Mouse (Mus musculus): ENCODE measurements at regions not wholly inside any gene's neighbourhood (a gene's known extent, or its start where the extent isn't known, plus 50 kb on each side); places are given as distances from the start of the nearest gene placed in this dataset.

- H3K36me3 ChIP-seq (ENCODE audit: control insufficient read depth, insufficient read depth, low read length) = no peaks in the 10 kb centered on the region
- H3K9ac ChIP-seq (ENCODE audit: low read depth, low read length) = no peak overlapping the region
- ATAC-seq (replicated peaks; ENCODE audit: low FRiP score) = no peak
- DNase-seq (ENCODE audit: low spot score) = no peak
- H3K4me2 ChIP-seq = no peak overlapping the region
- no peak overlapping the region for H3K27ac ChIP-seq (ENCODE audit: low read depth, low read length)
- no peaks in the 10 kb centered on the region for H3K9me3 ChIP-seq (ENCODE audit: control insufficient read depth, low read length)
- no peaks in the 10 kb centered on the region for H3K4me1 ChIP-seq (replicated peaks; ENCODE audit: control insufficient read depth, insufficient read depth, low read length)
- 74% methylated on average over 7 of the region's 7 CpGs for WGBS
- H3K4me3 ChIP-seq (ENCODE audit: low read depth, low read length) = no peak overlapping the region
- H3K27me3 ChIP-seq (replicated peaks; ENCODE audit: control insufficient read depth, insufficient read depth, low read length) = no peaks in the 10 kb centered on the region
Measured at GRCm38 (mm10) chr12:70523379-70523778, 70.5 kb downstream of the Tmx1 start.

GRCm38 (mm10) chr12:70524703-70525102, 71.8 kb downstream of the Tmx1 start:
- WGBS = 66% methylated on average over 4 of the region's 4 CpGs
- no peaks in the 10 kb centered on the region for H3K9me3 ChIP-seq (ENCODE audit: control insufficient read depth, low read length)
- no peak overlapping the region for H3K9ac ChIP-seq (ENCODE audit: low read depth, low read length)
- H3K4me2 ChIP-seq = no peak overlapping the region
- no peaks in the 10 kb centered on the region for H3K4me1 ChIP-seq (replicated peaks; ENCODE audit: control insufficient read depth, insufficient read depth, low read length)
- no peaks in the 10 kb centered on the region for H3K36me3 ChIP-seq (ENCODE audit: control insufficient read depth, insufficient read depth, low read length)
- H3K27me3 ChIP-seq (replicated peaks; ENCODE audit: control insufficient read depth, insufficient read depth, low read length) = no peaks in the 10 kb centered on the region
- no peak overlapping the region for H3K4me3 ChIP-seq (ENCODE audit: low read depth, low read length)
- DNase-seq (ENCODE audit: low spot score) (no peak), ATAC-seq (replicated peaks; ENCODE audit: low FRiP score) (no peak)
- no peak overlapping the region for H3K27ac ChIP-seq (ENCODE audit: low read depth, low read length)

GRCm38 (mm10) chr12:70531661-70532060, 78.8 kb downstream of the Tmx1 start:
- H3K9me3 ChIP-seq (ENCODE audit: control insufficient read depth, low read length) = no peaks in the 10 kb centered on the region
- H3K4me2 ChIP-seq = no peak overlapping the region
- no peak overlapping the region for H3K4me3 ChIP-seq (ENCODE audit: low read depth, low read length)
- DNase-seq (ENCODE audit: low spot score) (no peak), ATAC-seq (replicated peaks; ENCODE audit: low FRiP score) (no peak)
- no peak overlapping the region for H3K9ac ChIP-seq (ENCODE audit: low read depth, low read length)
- H3K27ac ChIP-seq (ENCODE audit: low read depth, low read length) = no peak overlapping the region
- H3K36me3 ChIP-seq (ENCODE audit: control insufficient read depth, insufficient read depth, low read length) = no peaks in the 10 kb centered on the region
- no peaks in the 10 kb centered on the region for H3K4me1 ChIP-seq (replicated peaks; ENCODE audit: control insufficient read depth, insufficient read depth, low read length)
- no peaks in the 10 kb centered on the region for H3K27me3 ChIP-seq (replicated peaks; ENCODE audit: control insufficient read depth, insufficient read depth, low read length)

GRCm38 (mm10) chr12:70532225-70532624, 79.3 kb downstream of the Tmx1 start:
- Histone ChIP-seq H3K4me1 (replicated peaks; ENCODE audit: control insufficient read depth, insufficient read depth, low read length) (no peaks in the 10 kb centered on the region), H3K27me3 (replicated peaks; ENCODE audit: control insufficient read depth, insufficient read depth, low read length) (no peaks in the 10 kb centered on the region), H3K27ac (ENCODE audit: low read depth, low read length) (no peak overlapping the region), H3K4me2 (no peak overlapping the region), H3K9ac (ENCODE audit: low read depth, low read length) (no peak overlapping the region), H3K36me3 (ENCODE audit: control insufficient read depth, insufficient read depth, low read length) (no peaks in the 10 kb centered on the region), H3K9me3 (ENCODE audit: control insufficient read depth, low read length) (no peaks in the 10 kb centered on the region), H3K4me3 (ENCODE audit: low read depth, low read length) (no peak overlapping the region)
- no peak for ATAC-seq (replicated peaks; ENCODE audit: low FRiP score)
- WGBS = 72% methylated on average over 10 of the region's 10 CpGs
- DNase-seq (ENCODE audit: low spot score) = no peak

GRCm38 (mm10) chr12:70532843-70533242, 79.9 kb downstream of the Tmx1 start:
- H3K9ac ChIP-seq (ENCODE audit: low read depth, low read length) = no peak overlapping the region

GRCm38 (mm10) chr12:70533375-70533935, 80.6 kb downstream of the Tmx1 start:
- no peaks in the 10 kb centered on the region for H3K4me1 ChIP-seq (replicated peaks; ENCODE audit: control insufficient read depth, insufficient read depth, low read length)
- 73% methylated on average over 12 of the region's 12 CpGs for WGBS
- ATAC-seq (replicated peaks; ENCODE audit: low FRiP score) = no peak
- H3K27ac ChIP-seq (ENCODE audit: low read depth, low read length) = no peak overlapping the region
- no peak overlapping the region for H3K9ac ChIP-seq (ENCODE audit: low read depth, low read length)
- no peaks in the 10 kb centered on the region for H3K36me3 ChIP-seq (ENCODE audit: control insufficient read depth, insufficient read depth, low read length)
- H3K4me3 ChIP-seq (ENCODE audit: low read depth, low read length) = no peak overlapping the region
- DNase-seq (ENCODE audit: low spot score) = no peak
- H3K27me3 ChIP-seq (replicated peaks; ENCODE audit: control insufficient read depth, insufficient read depth, low read length) = no peaks in the 10 kb centered on the region
- H3K4me2 ChIP-seq = no peak overlapping the region
- no peaks in the 10 kb centered on the region for H3K9me3 ChIP-seq (ENCODE audit: control insufficient read depth, low read length)

More at GRCm38 (mm10) chr12:70532843-70533242, 79.9 kb downstream of the Tmx1 start:
- no peaks in the 10 kb centered on the region for H3K27me3 ChIP-seq (replicated peaks; ENCODE audit: control insufficient read depth, insufficient read depth, low read length)
- no peak overlapping the region for H3K4me2 ChIP-seq
- WGBS = 91% methylated on average over 10 of the region's 10 CpGs
- H3K36me3 ChIP-seq (ENCODE audit: control insufficient read depth, insufficient read depth, low read length) = no peaks in the 10 kb centered on the region
- no peak overlapping the region for H3K27ac ChIP-seq (ENCODE audit: low read depth, low read length)
- ATAC-seq (replicated peaks; ENCODE audit: low FRiP score) (no peak), DNase-seq (ENCODE audit: low spot score) (no peak)
- H3K4me1 ChIP-seq (replicated peaks; ENCODE audit: control insufficient read depth, insufficient read depth, low read length) = no peaks in the 10 kb centered on the region
- no peaks in the 10 kb centered on the region for H3K9me3 ChIP-seq (ENCODE audit: control insufficient read depth, low read length)
- H3K4me3 ChIP-seq (ENCODE audit: low read depth, low read length) = no peak overlapping the region

- no peak overlapping the region for H3K4me3 ChIP-seq (ENCODE audit: low read depth, low read length)
- no peak overlapping the region for H3K9ac ChIP-seq (ENCODE audit: low read depth, low read length)
- H3K27me3 ChIP-seq (replicated peaks; ENCODE audit: control insufficient read depth, insufficient read depth, low read length) = no peaks in the 10 kb centered on the region
- no peaks in the 10 kb centered on the region for H3K4me1 ChIP-seq (replicated peaks; ENCODE audit: control insufficient read depth, insufficient read depth, low read length)
- ATAC-seq (replicated peaks; ENCODE audit: low FRiP score) (no peak), DNase-seq (ENCODE audit: low spot score) (no peak)
- no peaks in the 10 kb centered on the region for H3K36me3 ChIP-seq (ENCODE audit: control insufficient read depth, insufficient read depth, low read length)
- 72% methylated on average over 4 of the region's 4 CpGs for WGBS
- no peaks in the 10 kb centered on the region for H3K9me3 ChIP-seq (ENCODE audit: control insufficient read depth, low read length)
- H3K4me2 ChIP-seq = no peak overlapping the region
- H3K27ac ChIP-seq (ENCODE audit: low read depth, low read length) = no peak overlapping the region
Measured at GRCm38 (mm10) chr12:70539124-70539523, 86.2 kb downstream of the Tmx1 start.

- Histone ChIP-seq H3K9ac (ENCODE audit: low read depth, low read length) (no peak overlapping the region), H3K4me3 (ENCODE audit: low read depth, low read length) (no peak overlapping the region), H3K9me3 (ENCODE audit: control insufficient read depth, low read length) (no peaks in the 10 kb centered on the region), H3K27ac (ENCODE audit: low read depth, low read length) (no peak overlapping the region), H3K4me2 (no peak overlapping the region), H3K4me1 (replicated peaks; ENCODE audit: control insufficient read depth, insufficient read depth, low read length) (no peaks in the 10 kb centered on the region), H3K36me3 (ENCODE audit: control insufficient read depth, insufficient read depth, low read length) (no peaks in the 10 kb centered on the region), H3K27me3 (replicated peaks; ENCODE audit: control insufficient read depth, insufficient read depth, low read length) (no peaks in the 10 kb centered on the region)
- WGBS = 88% methylated on average over 14 of the region's 14 CpGs
- ATAC-seq (replicated peaks; ENCODE audit: low FRiP score) (no peak), DNase-seq (ENCODE audit: low spot score) (no peak)
Measured at GRCm38 (mm10) chr12:70539856-70540255, 87.0 kb downstream of the Tmx1 start.

GRCm38 (mm10) chr12:70541432-70541831, 88.5 kb downstream of the Tmx1 start:
- H3K27me3 ChIP-seq (replicated peaks; ENCODE audit: control insufficient read depth, insufficient read depth, low read length) = no peaks in the 10 kb centered on the region
- H3K9me3 ChIP-seq (ENCODE audit: control insufficient read depth, low read length) = no peaks in the 10 kb centered on the region
- no peak overlapping the region for H3K9ac ChIP-seq (ENCODE audit: low read depth, low read length)
- ATAC-seq (replicated peaks; ENCODE audit: low FRiP score) = no peak
- no peak overlapping the region for H3K27ac ChIP-seq (ENCODE audit: low read depth, low read length)
- H3K4me3 ChIP-seq (ENCODE audit: low read depth, low read length) = no peak overlapping the region
- 82% methylated on average over 4 of the region's 4 CpGs for WGBS
- H3K4me2 ChIP-seq = no peak overlapping the region
- DNase-seq (ENCODE audit: low spot score) = no peak
- H3K36me3 ChIP-seq (ENCODE audit: control insufficient read depth, insufficient read depth, low read length) = no peaks in the 10 kb centered on the region
- no peaks in the 10 kb centered on the region for H3K4me1 ChIP-seq (replicated peaks; ENCODE audit: control insufficient read depth, insufficient read depth, low read length)
